Mouse (Mus musculus) heart, embryonic 10.5 days (tissue): ENCODE results near the gene Cep57l1. TPM values are rescaled to one million over a fixed set of nuclear protein-coding genes. Genes with fewer than 3 reads are reported as not detected.

Source experiments
- DNase-seq: peaks from one replicate; pipeline ENCODE4 v3.0.0-alpha.2; 2017; ENCODE audit warnings: low spot score
- H3K27ac ChIP-seq: fragments of 300-500 bp; sonication (generic); 2 replicates; pipeline ENCODE4 v1.5.1; 2016; ENCODE audit warnings: mild to moderate bottlenecking
- H3K27me3 ChIP-seq: fragments of 300-500 bp; sonication (generic); 2 replicates; pipeline ENCODE4 v1.6.1; 2016; ENCODE audit warnings: mild to moderate bottlenecking; ENCODE audit not compliant: poor library complexity, insufficient read depth, severe bottlenecking
- H3K36me3 ChIP-seq: fragments of 300-500 bp; sonication (generic); 2 replicates; pipeline ENCODE4 v1.6.1; 2016; ENCODE audit warnings: mild to moderate bottlenecking, moderate library complexity
- H3K4me1 ChIP-seq: fragments of 300-500 bp; sonication (generic); 2 replicates; pipeline ENCODE4 v1.6.1; 2016; ENCODE audit warnings: mild to moderate bottlenecking
- H3K4me3 ChIP-seq: fragments of 300-500 bp; sonication (generic); 2 replicates; pipeline ENCODE4 v1.5.1; 2016; ENCODE audit warnings: mild to moderate bottlenecking, moderate library complexity
- H3K9me3 ChIP-seq: fragments of 300-500 bp; sonication (generic); 2 replicates; pipeline ENCODE4 v1.6.1; 2016; ENCODE audit warnings: mild to moderate bottlenecking, moderate library complexity
- WGBS: fragments of 180-500 bp; shearing (Covaris S2); methylation state at CpG from one replicate; pipeline ENCODE4 v1.1.7; 2016; 5-methylcytosine and 5-hydroxymethylcytosine counted together
- polyA plus RNA-seq: library from polyadenylated mRNA; unstranded; fragments of >200 nt; fragmentation: Nextera tagmentation; extraction: Ambion mirVana; gene quantifications from 2 replicates; pipeline ENCODE4 v1.2.1, GENCODE M21; 2016

The Cep57l1 gene
- polyA plus RNA-seq, 1 experiment from 2014 or later = 23.6 TPM

GRCm38 (mm10) chr10:41716029-41716897, 93.4 kb downstream of the Cep57l1 start, which contains the start of gene Ccdc162:
TSS of gene Ccdc162 (minus strand) at chr10:41716634.
- H3K4me3 ChIP-seq = no peak within 1 kb of the TSS
- 0 out of 2 replicates have a peak, but pooled peaks cover 7% of the 10 kb centered on the region for H3K4me1 ChIP-seq
- no peak for DNase-seq
- no peaks in the 10 kb centered on the region for H3K9me3 ChIP-seq
- no peak within 1 kb of the TSS for H3K27ac ChIP-seq
- no peaks in the 10 kb centered on the region for H3K27me3 ChIP-seq
- H3K36me3 ChIP-seq = peaks cover 3% of the 10 kb centered on the region; the same call in 1 of the 2 replicates
- WGBS = 66% methylated on average over 15 of the region's 15 CpGs

- H3K4me3 ChIP-seq = no peak overlapping the region
- DNase-seq = no peak
- 0 out of 2 replicates have a peak, but pooled peaks cover 7% of the 10 kb centered on the region for H3K4me1 ChIP-seq
- H3K27me3 ChIP-seq = no peaks in the 10 kb centered on the region
- H3K9me3 ChIP-seq = no peaks in the 10 kb centered on the region
- H3K36me3 ChIP-seq = no peaks in the 10 kb centered on the region
- H3K27ac ChIP-seq = no peak overlapping the region
- WGBS = 92% methylated on average over 14 of the region's 14 CpGs
Measured at GRCm38 (mm10) chr10:41715557-41715956, 94.1 kb downstream of the Cep57l1 start.

- Histone ChIP-seq H3K27me3 (no peaks in the 10 kb centered on the region), H3K4me1 (0 out of 2 replicates have a peak, but pooled peaks cover 7% of the 10 kb centered on the region), H3K4me3 (no peak overlapping the region), H3K9me3 (no peaks in the 10 kb centered on the region), H3K27ac (no peak overlapping the region), H3K36me3 (no peaks in the 10 kb centered on the region)
- no peak for DNase-seq
- WGBS = 77% methylated on average over 7 of the region's 7 CpGs
Measured at GRCm38 (mm10) chr10:41711467-41711866, 98.2 kb downstream of the Cep57l1 start.

- H3K4me1 ChIP-seq = 0 out of 2 replicates have a peak, but pooled peaks cover 7% of the 10 kb centered on the region
- WGBS = 88% methylated on average over 8 of the region's 8 CpGs
Measured at GRCm38 (mm10) chr10:41710773-41711172, 98.9 kb downstream of the Cep57l1 start.

GRCm38 (mm10) chr10:41709341-41709740, 100.3 kb downstream of the Cep57l1 start:
- no peaks in the 10 kb centered on the region for H3K36me3 ChIP-seq
- H3K4me1 ChIP-seq = no peaks in the 10 kb centered on the region
- no peak overlapping the region for H3K27ac ChIP-seq
- no peak overlapping the region for H3K4me3 ChIP-seq
- DNase-seq = no peak
- no peaks in the 10 kb centered on the region for H3K27me3 ChIP-seq
- 86% methylated on average over 8 of the region's 8 CpGs for WGBS
- no peaks in the 10 kb centered on the region for H3K9me3 ChIP-seq

More at GRCm38 (mm10) chr10:41710773-41711172, 98.9 kb downstream of the Cep57l1 start:
- no peaks in the 10 kb centered on the region for H3K9me3 ChIP-seq
- no peak overlapping the region for H3K4me3 ChIP-seq
- H3K27ac ChIP-seq = no peak overlapping the region
- no peaks in the 10 kb centered on the region for H3K27me3 ChIP-seq
- H3K36me3 ChIP-seq = no peaks in the 10 kb centered on the region
- no peak for DNase-seq

- 79% methylated on average over 5 of the region's 5 CpGs for WGBS
- DNase-seq = no peak
- no peaks in the 10 kb centered on the region for H3K36me3 ChIP-seq
- H3K9me3 ChIP-seq = no peaks in the 10 kb centered on the region
- no peaks in the 10 kb centered on the region for H3K4me1 ChIP-seq
- no peaks in the 10 kb centered on the region for H3K27me3 ChIP-seq
- no peak overlapping the region for H3K4me3 ChIP-seq
- no peak overlapping the region for H3K27ac ChIP-seq
Measured at GRCm38 (mm10) chr10:41699669-41700068, 110.0 kb downstream of the Cep57l1 start.

- no peaks in the 10 kb centered on the region for H3K36me3 ChIP-seq
- H3K9me3 ChIP-seq = no peaks in the 10 kb centered on the region
- DNase-seq = no peak
- WGBS = 78% methylated on average over 11 of the region's 11 CpGs
- H3K27ac ChIP-seq = no peak overlapping the region
- 0 out of 2 replicates have a peak, but pooled peaks cover 5% of the 10 kb centered on the region for H3K27me3 ChIP-seq
- H3K4me3 ChIP-seq = no peak overlapping the region
- no peaks in the 10 kb centered on the region for H3K4me1 ChIP-seq
Measured at GRCm38 (mm10) chr10:41697040-41697439, 112.6 kb downstream of the Cep57l1 start.

- Histone ChIP-seq H3K4me3 (no peak overlapping the region), H3K27me3 (0 out of 2 replicates have a peak, but pooled peaks cover 5% of the 10 kb centered on the region), H3K9me3 (no peaks in the 10 kb centered on the region), H3K27ac (no peak overlapping the region), H3K4me1 (peaks cover 12% of the 10 kb centered on the region; the same call in 1 of the 2 replicates), H3K36me3 (no peaks in the 10 kb centered on the region)
- WGBS = 57% methylated on average over 4 of the region's 4 CpGs
- DNase-seq = no peak
Measured at GRCm38 (mm10) chr10:41690978-41691377, 118.7 kb downstream of the Cep57l1 start.

- no peaks in the 10 kb centered on the region for H3K36me3 ChIP-seq
- H3K27ac ChIP-seq = peak overlapping the region; percentile 63
- 0 out of 2 replicates have a peak, but pooled peaks cover 5% of the 10 kb centered on the region for H3K27me3 ChIP-seq
- DNase-seq = peak; percentile 84
- no peaks in the 10 kb centered on the region for H3K9me3 ChIP-seq
- peak overlapping the region; percentile 65 for H3K4me3 ChIP-seq
- WGBS = 22% methylated on average over 24 of the region's 24 CpGs
- peaks cover 12% of the 10 kb centered on the region; the same call in 1 of the 2 replicates for H3K4me1 ChIP-seq
Measured at GRCm38 (mm10) chr10:41689941-41690887, 119.5 kb downstream of the Cep57l1 start.

- Histone ChIP-seq H3K27ac (peak overlapping the region; percentile 36; the same call in 1 of the 2 replicates), H3K27me3 (peaks cover 8% of the 10 kb centered on the region)
Measured at GRCm38 (mm10) chr10:41684548-41684996, 125.1 kb downstream of the Cep57l1 start.

GRCm38 (mm10) chr10:41682546-41683393, 126.9 kb downstream of the Cep57l1 start:
- Histone ChIP-seq H3K27me3 (peaks cover 8% of the 10 kb centered on the region), H3K4me3 (no peak overlapping the region), H3K36me3 (no peaks in the 10 kb centered on the region), H3K4me1 (peaks cover 14% of the 10 kb centered on the region), H3K27ac (no peak overlapping the region), H3K9me3 (no peaks in the 10 kb centered on the region)
- 44% methylated on average over 16 of the region's 16 CpGs for WGBS
- DNase-seq = peak; percentile 83

More at GRCm38 (mm10) chr10:41684548-41684996, 125.1 kb downstream of the Cep57l1 start:
- H3K9me3 ChIP-seq = no peaks in the 10 kb centered on the region
- peak overlapping the region; percentile 51 for H3K4me3 ChIP-seq
- no peaks in the 10 kb centered on the region for H3K36me3 ChIP-seq
- H3K4me1 ChIP-seq = peaks cover 7% of the 10 kb centered on the region; the same call in 1 of the 2 replicates
- WGBS = 2% methylated on average over 21 of the region's 21 CpGs
- no peak for DNase-seq
